Mouse (Mus musculus): ENCODE measurements around the gene Gm20538. TPM values are rescaled to one million over a fixed set of nuclear protein-coding genes. Genes with fewer than 3 reads are reported as not detected.

Gene Gm20538
- total RNA-seq (2023): not detected

DNA sequence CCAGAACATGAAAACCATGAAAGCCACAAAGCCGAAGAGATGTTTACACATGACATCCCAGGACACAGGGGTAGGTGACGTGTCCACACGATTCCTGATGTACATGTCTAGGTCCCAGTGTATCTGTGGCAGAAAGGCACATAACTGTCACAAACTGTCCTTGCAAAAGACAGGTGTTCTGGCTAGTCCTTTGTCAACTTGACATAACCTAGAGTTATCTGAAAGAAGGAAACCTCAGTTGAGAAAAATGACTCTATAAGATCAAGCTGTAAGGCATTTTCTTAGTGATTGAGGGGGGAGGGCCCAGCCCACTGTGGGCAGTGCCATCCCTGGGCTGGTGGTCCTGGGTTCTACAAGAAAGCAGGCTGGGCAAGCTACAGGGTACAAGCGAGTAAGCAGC is at the start of gene Gm20538:
Gm20538 (minus strand) TSS at position 101 of the 400 bp plus-strand sequence.

DNA sequence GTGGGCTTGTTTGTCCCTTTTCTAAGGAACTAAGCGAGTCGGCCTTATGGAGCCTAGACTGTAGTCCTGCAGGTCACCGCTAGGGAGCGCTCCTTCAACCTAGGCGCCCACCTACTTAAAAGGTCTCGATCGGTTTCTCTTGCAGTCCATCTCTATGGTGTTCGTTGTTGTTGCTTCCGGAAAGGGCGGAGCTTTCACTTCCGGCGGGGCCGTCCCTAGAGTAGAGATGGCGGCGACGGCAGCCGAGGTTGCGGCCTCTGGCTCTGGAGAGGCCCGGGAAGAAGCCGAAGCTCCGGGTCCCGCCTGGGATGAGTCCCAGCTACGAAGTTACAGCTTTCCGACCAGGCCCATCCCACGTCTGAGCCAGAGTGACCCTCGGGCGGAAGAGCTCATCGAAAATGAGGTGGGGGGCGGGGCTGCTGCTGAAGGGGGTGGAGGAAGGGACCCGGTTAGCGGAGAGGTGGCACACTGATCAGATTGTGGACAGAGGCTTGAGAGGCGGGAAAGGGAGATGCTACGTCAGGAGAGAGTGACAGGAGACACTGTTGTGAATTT is 10.1 kb upstream of the Gm20538 start, which contains the start of gene Hif1an:
Hif1an (plus strand) TSS at position 199 of the 555 bp plus-strand sequence.

DNA sequence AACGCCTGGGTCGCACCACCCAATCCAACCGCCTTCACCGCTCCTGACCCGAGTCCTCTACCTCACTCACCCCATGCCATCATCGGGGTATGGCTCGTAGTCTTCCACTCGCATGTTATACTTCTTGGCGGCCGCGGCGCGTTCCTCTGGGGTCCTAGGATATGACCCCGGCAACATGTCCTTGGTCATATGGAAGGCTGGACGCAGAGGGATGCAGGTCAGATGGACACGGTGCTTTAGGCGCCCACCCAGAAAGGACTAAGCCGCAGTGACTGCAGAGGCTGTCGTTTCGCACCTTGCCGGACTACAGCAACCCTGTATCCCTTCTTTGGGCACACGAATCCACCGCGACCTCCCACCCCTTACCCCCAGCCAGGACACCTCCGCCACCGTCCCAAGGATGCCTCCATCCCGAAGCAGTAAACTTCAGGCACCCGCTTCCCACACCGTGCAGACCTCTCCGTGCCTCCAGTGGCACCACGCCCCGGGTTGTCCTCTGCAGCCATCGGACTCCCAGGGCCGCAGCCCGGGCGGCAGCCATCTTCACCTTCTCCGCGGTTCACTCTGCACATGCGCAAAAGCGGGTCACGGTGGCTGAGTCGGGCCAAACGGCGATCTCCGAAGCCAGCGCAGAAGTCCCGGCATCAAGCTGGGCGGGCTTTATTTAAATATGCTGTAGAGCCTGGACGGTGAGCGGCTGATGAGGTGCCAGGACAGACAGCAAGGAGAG is 2.4 kb upstream of the Gm20538 start, which contains the start of gene Ndufb8:
Ndufb8 (minus strand) TSS at position 580 of the 730 bp plus-strand sequence.

DNA sequence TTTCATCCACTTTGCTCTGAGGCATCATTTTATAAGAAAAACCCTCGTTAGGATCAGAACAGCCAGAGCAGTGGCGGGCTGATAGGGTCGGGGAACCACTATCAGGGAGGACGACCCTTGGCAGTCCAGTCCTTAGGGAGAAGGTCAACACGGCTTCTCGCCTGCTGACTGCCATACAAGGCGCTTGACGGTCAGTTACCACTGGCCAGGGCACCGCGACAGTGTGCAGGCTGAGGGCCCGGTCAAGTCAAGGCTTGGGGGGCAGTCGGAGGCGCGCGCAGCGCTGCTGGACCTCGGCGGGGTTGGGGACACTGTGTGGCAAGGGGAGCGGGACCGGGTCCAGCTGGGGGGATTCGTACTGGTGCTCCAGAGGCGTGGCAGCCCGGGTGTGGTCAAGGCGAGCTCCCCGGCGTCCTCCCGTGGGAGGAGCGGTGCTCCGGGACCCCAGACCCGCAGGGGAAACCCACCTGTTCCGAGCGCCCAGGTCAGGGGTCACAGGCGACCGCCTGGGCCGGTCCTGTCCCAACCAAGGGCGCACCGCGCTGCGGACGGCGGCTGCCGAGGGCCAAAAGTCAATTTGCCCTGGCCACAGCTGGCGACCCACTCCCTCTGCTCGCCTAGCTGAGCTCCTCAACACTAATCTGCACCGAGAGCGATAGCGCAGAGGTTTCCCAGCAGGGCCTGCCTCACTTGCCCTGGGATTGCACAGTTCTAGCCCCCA is 7.2 kb downstream of the Gm20538 start, which contains the start of gene Sec31b:
Sec31b (minus strand) TSS at position 544 of the 721 bp plus-strand sequence.

Other genes starting within 250 kb of the Gm20538 start
- 1.0 TPM for gene Scd4, start 219.7 kb downstream of the Gm20538 start, total RNA-seq (2023)
- 30.7 TPM for gene Scd1, start 145.0 kb downstream of the Gm20538 start, total RNA-seq (2023)
- gene Wnt8b, start 59.4 kb downstream of the Gm20538 start, total RNA-seq (2023): not detected
- gene Sec31b, start 7.0 kb downstream of the Gm20538 start, total RNA-seq (2023): 2.2 TPM
- gene Ndufb8, start 2.6 kb upstream of the Gm20538 start, total RNA-seq (2023): 116 TPM
- gene Hif1an, start 10.0 kb upstream of the Gm20538 start, total RNA-seq (2023): 61.5 TPM
- gene Pax2, start 203.2 kb upstream of the Gm20538 start, total RNA-seq (2023): not detected